Mouse (Mus musculus) megakaryocyte-erythroid progenitor cell, adult 5-6 weeks (primary cell): ENCODE data around the gene Aasdhppt. TPM values are rescaled to one million over a fixed set of nuclear protein-coding genes. Genes with fewer than 3 reads are reported as not detected.

Experiments used
- ATAC-seq: replicated peaks from 2 replicates; pipeline ENCODE4 v1.8.0; 2016; ENCODE audit warnings: mild to moderate bottlenecking, inconsistent platforms; ENCODE audit not compliant: severe bottlenecking, poor library complexity, low FRiP score, low TSS enrichment
- total RNA-seq, 2 experiments: library from RNA; stranded (forward) in 1 of 2; stranded (reverse) in 1 of 2; fragments of 200-1000, 215-1000 nt in 1 of 2; fragments of >200 nt in 1 of 2; fragmentation: Nextera tagmentation in 1 of 2; gene quantifications; 2 replicates each; pipeline ENCODE4 v1.2.3; 2014 to 2017

Aasdhppt gene
- 39.4 and 39.9 TPM in 2 replicates for total RNA-seq (2014; fragmentation: Nextera tagmentation)
- total RNA-seq (2017): 38.5 and 40.7 TPM in 2 replicates

DNA sequence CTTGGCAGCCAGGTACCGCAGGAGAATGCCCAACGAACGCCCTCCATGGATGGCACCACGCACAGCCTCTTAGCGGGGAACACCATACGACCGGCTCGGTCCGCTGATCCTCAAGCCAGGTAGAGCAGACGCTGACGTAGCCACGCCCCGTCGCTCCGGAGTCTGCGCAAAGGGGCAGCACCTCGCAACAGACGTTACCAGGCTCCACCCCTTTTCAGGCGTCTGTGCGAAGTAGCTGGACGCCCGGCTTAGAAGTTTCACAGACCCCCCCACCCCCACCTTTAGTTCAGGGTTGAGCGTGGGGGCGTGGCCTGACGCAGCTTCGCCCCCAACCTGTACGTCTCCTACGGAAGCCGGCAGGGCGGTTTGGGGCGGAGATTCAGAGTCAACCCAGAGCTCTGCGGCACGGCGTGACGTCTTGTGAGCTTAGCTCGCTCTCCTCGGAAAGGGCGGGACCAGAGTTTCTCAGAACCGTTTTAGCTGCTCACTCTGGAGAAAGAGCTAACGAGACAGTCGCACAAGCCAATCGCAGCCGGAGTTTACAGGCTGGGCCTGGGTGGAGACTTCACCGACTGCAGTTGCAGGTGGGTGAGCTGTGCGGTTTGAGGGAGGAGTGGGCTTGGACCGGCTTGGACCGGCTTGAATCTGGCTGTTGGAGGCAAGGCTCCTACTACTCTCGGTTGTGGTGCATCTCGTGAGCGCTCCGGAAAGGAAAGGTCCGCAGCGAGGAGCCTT, at the start of gene Aasdhppt, which contains the start of gene Kbtbd3:
TSS of gene Aasdhppt (minus strand) at position 121 of the 735 bp plus-strand sequence.
TSS of gene Kbtbd3 (plus strand) at position 483 of the 735 bp plus-strand sequence.
- ATAC-seq: peak; percentile 86

DNA sequence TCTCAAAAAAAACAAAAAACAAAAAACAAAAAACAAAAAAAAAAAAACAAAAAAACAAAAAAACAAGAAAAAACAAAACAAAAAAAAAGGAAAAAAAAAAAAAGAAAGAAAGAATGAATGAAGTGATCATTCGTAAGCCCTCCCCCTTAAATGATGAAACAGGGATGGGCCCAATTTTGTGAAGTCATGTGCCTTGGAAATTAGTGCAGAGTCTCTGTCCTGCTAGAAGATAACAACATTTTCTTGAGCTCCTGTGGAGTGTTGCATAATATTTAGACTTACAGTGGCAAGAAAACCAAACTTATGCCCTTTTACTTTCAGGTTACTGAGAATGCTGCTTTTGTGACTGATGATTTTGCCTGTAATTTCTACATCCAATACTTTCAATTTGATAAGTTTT, 43.9 kb upstream of the Aasdhppt start:
- ATAC-seq: no peak

DNA sequence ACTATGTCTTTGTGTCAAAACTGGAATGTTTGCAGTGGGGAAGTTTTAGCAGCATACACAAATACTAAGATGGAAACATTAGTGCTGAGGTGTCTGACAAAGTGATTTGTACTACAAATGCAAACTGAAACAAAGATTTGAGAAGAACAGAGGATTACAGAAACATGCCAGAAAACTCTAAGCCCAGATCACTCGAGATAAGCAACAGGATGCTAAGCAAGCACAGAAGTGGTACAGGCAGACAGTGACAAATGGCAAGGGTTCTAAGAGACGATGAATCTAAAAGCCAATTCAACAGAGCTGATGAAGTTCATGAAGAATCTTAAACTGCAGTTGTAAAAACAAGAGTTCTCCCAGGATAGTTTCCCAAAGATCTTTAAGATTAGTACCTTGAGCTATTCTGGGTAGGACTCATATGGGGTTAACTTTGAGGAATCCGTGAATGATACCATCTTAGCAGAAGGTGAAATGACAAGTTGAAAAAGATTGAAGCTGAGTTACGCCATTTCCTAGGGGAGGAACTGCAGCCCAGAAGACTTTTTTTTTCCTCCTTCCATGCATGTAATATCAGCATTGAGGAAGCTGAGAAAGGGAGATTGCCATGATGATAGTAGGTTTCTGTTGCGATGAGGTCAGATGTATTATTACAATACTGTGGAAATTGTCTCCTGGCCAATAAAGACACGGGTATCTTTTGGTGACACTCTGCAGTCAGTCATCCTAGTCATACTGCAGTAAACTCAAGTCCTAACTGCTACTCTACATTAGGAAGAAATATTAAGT, 9.9 kb upstream of the Aasdhppt start:
- ATAC-seq: no peak

DNA sequence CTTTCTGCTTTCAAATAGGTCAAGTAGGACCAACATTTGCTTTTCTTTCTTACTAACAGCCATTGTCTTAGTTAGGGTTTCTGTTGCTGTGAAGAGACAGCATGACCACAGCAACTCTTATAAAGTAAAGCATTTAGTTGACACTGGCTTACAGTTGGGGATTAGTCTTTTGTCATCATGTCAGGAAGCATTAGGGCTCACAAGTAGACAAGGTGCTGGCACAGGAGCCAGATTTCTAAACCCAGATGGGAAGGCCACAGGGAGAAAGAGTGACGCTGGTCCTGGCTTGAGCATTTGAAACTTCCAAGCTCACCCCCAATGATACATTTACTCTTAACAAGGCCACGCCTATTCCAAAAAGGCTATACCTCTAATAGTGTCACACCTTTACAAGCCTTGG, 6.5 kb upstream of the Aasdhppt start:
- no peak for ATAC-seq

DNA sequence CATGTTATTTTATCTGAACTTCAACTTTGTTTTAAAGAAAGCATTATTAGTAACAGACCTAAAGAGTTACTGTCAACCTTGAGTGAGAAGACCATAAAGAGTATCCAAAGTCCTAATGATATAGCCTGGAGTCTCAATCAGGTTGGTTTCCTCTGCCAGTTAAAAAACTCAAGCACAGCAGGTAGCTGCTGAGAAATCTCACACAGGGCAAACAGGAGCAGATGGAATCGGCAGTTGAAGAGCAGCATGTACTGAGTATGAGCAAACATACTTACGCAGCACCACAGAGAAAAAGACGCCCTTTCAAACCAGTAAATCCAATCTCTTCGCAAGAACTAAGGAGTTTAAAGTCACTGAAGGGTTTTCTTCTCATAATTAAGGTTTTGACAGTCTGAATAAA, 4.7 kb upstream of the Aasdhppt start:
- ATAC-seq: no peak

DNA sequence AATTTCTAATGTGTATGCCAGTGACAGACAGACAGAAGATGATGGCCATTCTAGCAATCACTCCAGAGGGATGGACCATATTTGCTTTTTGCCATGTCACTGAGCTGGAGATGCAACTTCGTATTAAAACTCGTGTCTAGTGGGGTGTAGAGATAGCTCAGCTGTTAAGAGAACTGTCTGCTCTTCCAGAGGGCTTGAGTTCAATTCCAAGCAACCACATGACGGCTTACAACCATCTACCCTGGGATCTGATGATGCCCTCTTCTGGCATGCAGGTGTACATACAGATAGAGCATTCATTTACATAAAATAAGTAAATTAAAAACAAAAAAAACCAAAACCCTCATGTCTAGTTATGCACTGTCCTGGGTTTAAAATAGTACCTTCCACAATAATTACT, 1.9 kb upstream of the Aasdhppt start:
- ATAC-seq: no peak

DNA sequence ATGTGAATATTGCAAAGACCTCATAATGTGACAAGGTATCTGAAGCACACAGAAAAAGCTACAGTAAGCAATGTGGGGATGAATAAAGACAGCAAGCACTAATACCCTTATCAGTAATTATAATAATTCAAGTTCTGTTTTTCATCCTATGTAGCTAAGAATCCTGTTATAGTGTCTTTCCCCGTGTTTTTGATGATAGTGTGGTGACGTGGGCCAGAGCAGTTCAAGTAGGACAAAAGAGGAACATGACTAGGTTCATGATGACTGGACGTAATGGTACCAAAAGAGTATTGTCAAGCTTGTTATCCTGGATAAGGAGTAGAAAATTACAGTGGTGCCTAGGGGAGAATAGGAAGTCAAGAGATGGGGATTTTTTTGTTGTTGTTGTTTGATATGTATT, 1.4 kb upstream of the Aasdhppt start:
- ATAC-seq: 0 out of 2 replicates have a peak, but pooled peaks have one; percentile 10

DNA sequence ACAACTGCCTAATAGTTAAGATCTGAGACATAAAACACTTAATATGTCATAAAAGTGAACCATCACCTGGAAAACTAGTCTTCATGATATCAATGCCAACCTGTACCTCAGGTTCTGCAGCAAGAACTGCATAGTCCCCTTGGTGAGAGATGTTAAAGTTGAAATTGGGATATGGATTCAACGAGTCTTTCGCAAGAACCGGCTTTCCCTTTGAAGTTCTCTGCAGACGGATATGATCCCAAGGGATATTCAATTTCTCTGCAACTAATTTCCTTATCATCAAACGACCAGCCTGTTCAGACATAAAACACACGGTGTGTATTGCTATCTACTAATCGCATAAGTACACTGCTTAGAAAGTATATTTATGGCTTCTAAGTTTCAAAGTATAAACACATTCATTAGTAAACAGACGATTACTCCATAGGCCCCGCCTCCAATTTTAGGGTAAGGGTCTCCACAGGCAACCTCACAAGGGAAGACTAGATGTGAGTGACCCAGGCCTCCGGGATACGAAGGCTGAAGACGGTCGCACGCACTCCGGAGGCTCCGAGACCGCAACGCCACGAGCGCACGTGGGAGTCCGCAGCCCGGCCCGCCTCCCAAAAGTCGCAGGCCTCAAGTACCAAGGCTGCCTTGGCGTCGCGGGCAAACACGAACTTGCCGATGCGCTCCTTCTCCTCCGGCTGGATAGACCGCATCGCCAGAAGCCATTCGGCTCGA, 482 bp downstream of the Aasdhppt start:
- ATAC-seq: peak; percentile 51

DNA sequence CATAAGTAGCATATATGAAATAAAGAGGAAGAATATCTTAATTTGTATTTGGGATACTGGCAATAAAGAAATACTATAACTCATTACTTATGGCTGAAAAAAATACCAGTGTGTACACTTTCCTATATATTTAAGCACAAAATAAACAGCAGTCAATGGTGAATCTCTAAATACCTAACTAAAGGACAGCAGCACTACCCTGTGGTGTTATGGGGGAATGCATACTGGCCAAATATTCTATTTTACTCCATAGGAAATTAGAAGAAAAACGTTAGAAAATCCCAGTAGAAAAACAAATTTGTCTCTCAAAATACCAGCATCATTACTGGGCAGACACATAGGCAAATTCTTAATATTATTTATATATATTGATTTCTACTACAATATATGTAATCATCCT, 4.4 kb downstream of the Aasdhppt start:
- ATAC-seq: no peak

DNA sequence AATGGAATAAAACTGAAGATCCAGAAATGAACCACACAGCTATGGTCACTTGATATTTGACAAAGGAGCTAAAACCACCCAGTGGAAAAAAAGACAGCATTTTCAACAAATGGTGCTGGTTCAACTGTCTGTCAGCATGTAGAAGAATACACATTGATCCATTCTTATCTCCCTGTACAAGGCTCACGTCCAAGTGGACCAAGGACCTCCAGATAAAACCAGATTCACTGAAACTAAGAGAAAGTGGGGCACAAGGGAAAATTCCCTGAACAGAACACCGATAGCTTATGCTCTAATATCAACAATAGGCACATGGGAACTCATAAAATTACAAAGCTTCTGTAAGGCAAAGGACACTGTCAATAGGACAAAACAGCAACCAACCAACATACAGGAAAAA, 8.8 kb downstream of the Aasdhppt start:
- ATAC-seq: no peak

DNA sequence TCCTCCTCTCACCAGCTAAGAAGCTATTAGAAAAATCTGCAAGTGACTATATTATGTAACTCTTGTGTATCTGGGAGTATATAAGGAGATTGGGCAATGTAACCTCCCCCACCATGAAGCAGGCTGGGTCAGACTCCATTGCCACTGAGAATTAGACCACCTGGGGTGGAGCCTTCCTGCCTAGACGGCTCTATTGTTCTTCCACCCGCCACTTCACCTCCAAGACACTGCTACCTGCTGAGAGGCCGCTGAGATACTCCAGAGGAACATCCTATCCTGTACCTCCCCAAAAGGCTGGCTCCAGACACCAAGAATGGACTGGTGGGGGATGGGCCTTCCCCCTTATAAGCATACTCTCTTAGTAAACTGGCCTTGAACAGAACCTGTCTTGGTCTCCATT, 25.4 kb downstream of the Aasdhppt start:
- no peak for ATAC-seq

DNA sequence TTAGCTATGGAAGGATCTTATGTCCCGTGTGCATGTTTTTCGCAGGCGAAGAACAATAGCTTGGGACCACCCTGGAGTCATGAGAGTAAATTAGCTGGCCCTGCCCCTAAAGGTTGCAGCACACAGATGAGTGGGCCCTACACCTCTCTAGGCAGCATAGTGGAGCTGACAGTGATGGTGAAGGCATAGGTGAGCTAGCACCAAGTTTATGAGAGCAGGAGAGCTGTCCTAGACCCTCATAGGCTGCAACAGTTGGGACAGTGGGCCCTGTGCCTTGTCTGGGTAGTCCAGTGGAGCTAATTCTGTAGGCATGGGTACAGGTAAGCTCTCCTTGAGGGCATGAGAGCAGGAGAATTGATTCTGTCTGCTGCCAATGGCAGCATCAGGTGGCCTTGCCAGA, 42.4 kb downstream of the Aasdhppt start:
- no peak for ATAC-seq

DNA sequence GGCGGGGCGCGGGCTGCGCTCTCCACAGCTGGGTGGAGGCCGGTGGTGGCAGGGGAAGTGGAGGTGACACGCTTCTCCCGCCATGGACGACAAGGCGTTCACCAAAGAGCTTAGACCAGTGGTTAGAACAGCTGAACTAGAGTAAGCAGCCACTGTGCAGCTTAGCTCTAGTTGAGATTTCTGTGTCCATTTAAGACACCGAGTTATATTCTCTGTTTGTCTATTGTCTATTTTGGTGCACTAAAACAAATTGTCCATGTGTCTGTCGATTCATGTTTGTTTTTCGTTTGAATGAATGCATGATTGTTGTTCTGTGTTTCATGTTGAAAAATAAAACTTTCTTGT, 48.6 kb downstream of the Aasdhppt start:
- ATAC-seq: no peak

DNA sequence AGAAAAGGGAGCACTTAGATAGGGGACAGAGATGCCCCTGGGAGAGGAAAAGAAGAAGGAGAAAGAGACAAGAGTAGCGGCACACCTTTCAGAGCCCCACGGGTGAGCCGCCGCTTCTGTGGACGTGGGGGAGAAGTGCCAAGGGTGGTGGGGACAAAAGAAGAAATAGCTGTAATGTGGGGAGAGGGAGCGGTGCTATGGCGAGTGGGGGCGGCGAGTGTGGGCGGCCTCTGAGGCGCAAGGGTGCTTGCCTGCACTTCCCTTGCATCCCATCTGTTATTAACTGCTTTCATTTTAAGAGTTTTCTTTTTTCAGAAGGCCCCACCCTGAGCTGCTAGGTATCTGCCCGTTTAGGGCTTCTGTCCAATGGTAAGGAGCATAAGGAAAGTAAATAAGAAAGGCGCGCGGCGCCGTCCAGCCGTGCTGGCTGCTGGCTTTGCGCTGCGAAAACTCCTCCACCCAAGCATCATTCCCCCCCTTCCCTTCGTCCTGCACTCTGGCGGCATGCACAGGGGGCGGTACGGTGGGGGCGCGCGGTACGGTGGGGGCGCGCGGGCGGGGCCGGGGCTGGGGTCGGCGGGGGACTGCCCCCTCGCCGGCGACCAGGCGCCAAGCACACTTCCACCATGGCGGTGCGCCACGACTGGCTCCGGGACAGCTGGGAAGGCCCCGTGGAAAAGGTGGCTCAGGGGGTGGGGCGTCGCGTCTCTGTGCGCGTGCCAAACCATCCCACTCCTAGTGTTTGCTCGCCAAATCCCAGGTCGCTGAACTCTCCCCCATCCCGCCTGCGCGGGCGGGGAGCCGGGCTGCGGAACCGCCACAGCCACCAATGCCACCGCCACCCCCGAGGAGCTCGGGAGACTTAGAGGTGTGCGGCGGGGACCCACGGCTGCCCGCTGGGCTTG, 49.2 kb downstream of the Aasdhppt start:
- ATAC-seq: no peak

DNA sequence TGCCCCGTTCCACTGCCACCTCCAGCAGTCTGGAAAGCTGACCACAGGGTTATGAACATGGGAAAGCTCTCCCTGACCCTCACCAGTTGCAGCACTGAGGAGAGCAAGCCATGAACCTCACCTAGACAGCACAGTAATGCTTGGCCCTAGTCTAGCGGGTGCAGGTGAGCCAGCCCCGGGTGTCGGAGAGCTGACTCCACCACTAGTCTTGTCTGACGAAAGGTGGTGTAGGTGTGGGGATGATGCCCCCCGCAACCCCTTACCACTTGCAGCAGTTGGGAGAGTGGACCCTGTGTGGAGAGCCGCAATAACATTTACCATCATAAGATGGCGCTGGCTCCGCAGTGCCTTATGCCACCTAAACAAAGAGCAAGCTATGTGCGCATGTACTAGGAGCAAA, 50.2 kb downstream of the Aasdhppt start:
- ATAC-seq: no peak
